Mouse (Mus musculus) hindbrain, embryonic 11.5 days (tissue): Measurements from ENCODE around the gene Sox5. TPM values are rescaled to one million over a fixed set of nuclear protein-coding genes. Genes with fewer than 3 reads are reported as not detected.

Experiments
- ATAC-seq: fragments of 200-750 bp; cut with Nextera tagmentation; 2 replicates; pipeline ENCODE4 v1.8.0; 2017; ENCODE audit warnings: mild to moderate bottlenecking, moderate TSS enrichment, moderate library complexity; ENCODE audit not compliant: low FRiP score
- DNase-seq: peaks from one replicate; pipeline ENCODE4 v3.0.0-alpha.2; 2015; ENCODE audit warnings: low spot score
- H3K27ac ChIP-seq: fragments of 300-500 bp; sonication (generic); 2 replicates; pipeline ENCODE4 v1.5.1; 2014; ENCODE audit warnings: mild to moderate bottlenecking, low read depth, low read length
- H3K27me3 ChIP-seq: fragments of 300-500 bp; sonication (generic); 2 replicates; pipeline ENCODE4 v1.6.1; 2014; ENCODE audit warnings: mild to moderate bottlenecking, low read length, moderate library complexity, mixed read lengths; ENCODE audit not compliant: control insufficient read depth, insufficient read depth
- H3K36me3 ChIP-seq: fragments of 300-500 bp; sonication (generic); 2 replicates; pipeline ENCODE4 v1.6.1; 2014; ENCODE audit warnings: mild to moderate bottlenecking, low read length, moderate library complexity, mixed read lengths; ENCODE audit not compliant: control insufficient read depth, insufficient read depth
- H3K4me1 ChIP-seq: fragments of 300-500 bp; sonication (generic); replicated peaks from 2 replicates; pipeline ENCODE4 v1.6.1; 2014; ENCODE audit warnings: low read length, mixed read lengths; ENCODE audit not compliant: control insufficient read depth, insufficient read depth
- H3K4me2 ChIP-seq: fragments of 300-500 bp; sonication (generic); replicated peaks from 2 replicates; pipeline ENCODE4 v1.6.1; 2014; ENCODE audit warnings: mild to moderate bottlenecking, low read depth, low read length
- H3K4me3 ChIP-seq: fragments of 300-500 bp; sonication (generic); 2 replicates; pipeline ENCODE4 v1.5.1; 2014; ENCODE audit warnings: low read depth, low read length
- H3K9ac ChIP-seq: fragments of 300-500 bp; sonication (generic); 2 replicates; pipeline ENCODE4 v1.6.1; 2014; ENCODE audit warnings: low read depth, low read length
- H3K9me3 ChIP-seq: fragments of 300-500 bp; sonication (generic); 2 replicates; pipeline ENCODE4 v1.6.1; 2016; ENCODE audit warnings: low read length; ENCODE audit not compliant: control insufficient read depth
- WGBS: fragments of 180-500 bp; shearing (Covaris S2); extraction: QIAGEN DNeasy Blood & Tissue Kit; methylation state at CpG from one replicate; pipeline ENCODE4 v1.1.7; 2014; 5-methylcytosine and 5-hydroxymethylcytosine counted together
- polyA plus RNA-seq: library from polyadenylated mRNA; unstranded; fragments of >200 nt; fragmentation: Nextera tagmentation; extraction: Ambion mirVana; gene quantifications from 2 replicates; pipeline ENCODE4 v1.2.1, GENCODE M21; 2014

Gene Sox5
- polyA plus RNA-seq, 1 experiment from 2014 or later = 35.0 TPM

DNA sequence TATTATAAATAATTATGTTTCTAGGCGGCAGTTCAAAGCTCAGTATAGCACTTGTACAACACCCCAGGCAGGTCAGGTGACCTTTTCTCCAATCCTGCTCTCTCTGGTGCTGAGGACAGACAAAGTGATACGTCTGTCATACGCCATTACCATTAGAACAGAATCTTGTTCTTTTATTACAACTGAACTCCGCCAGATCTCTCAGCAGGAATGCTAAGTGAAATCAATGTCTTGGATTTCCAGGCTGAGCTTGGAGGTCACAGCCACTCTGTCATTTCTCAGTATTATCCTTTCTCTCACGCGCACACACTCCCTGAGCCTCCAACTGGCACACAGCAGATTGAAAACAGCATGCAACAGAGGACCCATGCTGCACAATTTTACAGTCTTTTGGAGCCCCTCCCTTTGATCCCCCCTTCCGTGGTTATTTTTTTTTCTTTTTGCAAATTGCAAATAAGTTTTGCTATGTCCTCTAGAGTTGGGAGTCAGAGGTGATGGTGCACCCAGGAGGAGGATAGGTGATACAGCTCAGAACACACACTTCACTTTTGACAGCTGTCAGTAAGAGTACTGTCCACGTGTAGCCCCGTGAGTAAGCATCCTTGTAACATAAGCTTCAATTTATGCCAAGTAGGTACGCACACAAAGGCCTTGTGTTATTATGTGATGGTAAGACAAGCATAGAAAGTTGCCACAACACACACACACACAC is 877.6 kb downstream of the Sox5 start:
- 0 out of 2 replicates have a peak overlapping the region, but pooled peaks have one; percentile 33 for H3K27ac ChIP-seq
- DNase-seq (peak; percentile 40), ATAC-seq (peak; percentile 72)
- no peak overlapping the region for H3K9ac ChIP-seq
- no peaks in the 10 kb centered on the region for H3K36me3 ChIP-seq
- H3K4me3 ChIP-seq = no peak overlapping the region
- H3K27me3 ChIP-seq = no peaks in the 10 kb centered on the region
- WGBS = 33% methylated on average over 10 of the region's 10 CpGs
- H3K4me1 ChIP-seq = no peaks in the 10 kb centered on the region
- H3K9me3 ChIP-seq = no peaks in the 10 kb centered on the region
- H3K4me2 ChIP-seq = no peak overlapping the region

DNA sequence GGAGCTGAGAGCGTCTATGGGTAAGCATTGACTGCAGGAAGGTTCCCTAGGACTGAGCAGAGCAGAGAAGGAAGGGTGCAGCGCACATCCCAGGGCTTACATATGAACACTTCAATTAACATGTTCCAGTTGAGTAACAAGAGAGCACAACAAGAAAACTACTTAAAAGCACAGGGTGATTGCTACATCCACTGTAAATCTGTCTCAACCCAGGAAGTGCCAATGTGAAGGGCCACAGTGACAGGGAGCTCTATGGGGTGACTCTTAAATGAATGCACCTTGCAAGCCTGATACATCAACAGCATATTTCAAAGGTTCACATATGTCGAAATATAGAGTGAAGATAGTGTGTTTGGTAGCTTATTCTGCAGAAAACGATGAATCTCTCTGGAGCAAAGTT is 880.9 kb downstream of the Sox5 start:
- H3K9ac ChIP-seq = no peak overlapping the region
- no peak for DNase-seq
- H3K4me3 ChIP-seq = no peak overlapping the region
- WGBS = 92% methylated on average over 4 of the region's 4 CpGs
- H3K4me2 ChIP-seq = no peak overlapping the region
- H3K27me3 ChIP-seq = no peaks in the 10 kb centered on the region
- no peak overlapping the region for H3K27ac ChIP-seq
- H3K9me3 ChIP-seq = no peaks in the 10 kb centered on the region
- no peaks in the 10 kb centered on the region for H3K36me3 ChIP-seq
- no peaks in the 10 kb centered on the region for H3K4me1 ChIP-seq
- ATAC-seq = no peak

DNA sequence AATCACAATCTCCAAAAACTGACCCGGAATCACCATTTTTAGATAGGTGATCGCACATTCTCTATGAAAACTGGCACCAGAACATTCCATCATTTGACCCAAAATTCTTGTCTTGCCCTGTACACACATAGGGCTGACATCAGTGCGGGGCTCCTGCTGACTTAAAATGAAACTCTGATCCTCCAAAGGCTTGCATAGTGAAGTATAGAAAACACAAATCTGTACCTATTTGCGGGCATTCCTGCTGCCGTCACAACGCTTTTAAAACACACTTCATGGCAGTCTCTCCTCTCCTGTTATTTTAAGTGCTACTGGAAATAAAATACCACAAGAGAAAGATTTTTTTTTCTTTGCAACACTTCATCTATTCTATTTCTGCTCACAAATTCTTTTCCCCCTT is 886.7 kb downstream of the Sox5 start:
- WGBS = 79% methylated on average over 6 of the region's 6 CpGs
- H3K4me1 ChIP-seq = no peaks in the 10 kb centered on the region

DNA sequence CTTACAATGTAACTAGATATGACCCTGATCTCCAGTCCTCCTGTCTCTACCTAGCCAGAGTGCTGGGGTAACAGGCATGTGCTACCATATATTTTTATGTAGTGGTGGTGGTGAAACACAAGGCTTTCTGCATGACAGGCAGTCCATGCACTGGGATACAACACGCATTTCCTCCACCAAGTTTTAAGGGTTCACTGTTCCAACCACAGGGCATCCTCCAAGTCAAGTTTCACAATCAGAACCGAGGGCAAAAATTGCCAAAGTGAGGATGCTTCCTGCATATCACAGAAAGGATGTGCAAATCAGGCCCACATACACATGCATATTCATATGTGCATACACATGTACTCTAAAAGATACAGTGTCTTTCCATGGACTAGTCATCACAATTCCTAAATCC is 888.9 kb downstream of the Sox5 start:
- no peak overlapping the region for H3K4me3 ChIP-seq
- no peaks in the 10 kb centered on the region for H3K4me1 ChIP-seq
- H3K27me3 ChIP-seq = no peaks in the 10 kb centered on the region
- DNase-seq = no peak
- 96% methylated on average over 2 of the region's 2 CpGs for WGBS
- H3K4me2 ChIP-seq = no peak overlapping the region
- no peaks in the 10 kb centered on the region for H3K9me3 ChIP-seq
- no peak overlapping the region for H3K27ac ChIP-seq
- no peaks in the 10 kb centered on the region for H3K36me3 ChIP-seq
- no peak overlapping the region for H3K9ac ChIP-seq
- ATAC-seq = no peak

More for the DNA sequence above, 886.7 kb downstream of the Sox5 start:
- Histone ChIP-seq H3K27ac (no peak overlapping the region), H3K4me2 (no peak overlapping the region), H3K9me3 (no peaks in the 10 kb centered on the region), H3K4me3 (no peak overlapping the region), H3K27me3 (no peaks in the 10 kb centered on the region), H3K9ac (no peak overlapping the region), H3K36me3 (no peaks in the 10 kb centered on the region)
- DNase-seq (no peak), ATAC-seq (no peak)

DNA sequence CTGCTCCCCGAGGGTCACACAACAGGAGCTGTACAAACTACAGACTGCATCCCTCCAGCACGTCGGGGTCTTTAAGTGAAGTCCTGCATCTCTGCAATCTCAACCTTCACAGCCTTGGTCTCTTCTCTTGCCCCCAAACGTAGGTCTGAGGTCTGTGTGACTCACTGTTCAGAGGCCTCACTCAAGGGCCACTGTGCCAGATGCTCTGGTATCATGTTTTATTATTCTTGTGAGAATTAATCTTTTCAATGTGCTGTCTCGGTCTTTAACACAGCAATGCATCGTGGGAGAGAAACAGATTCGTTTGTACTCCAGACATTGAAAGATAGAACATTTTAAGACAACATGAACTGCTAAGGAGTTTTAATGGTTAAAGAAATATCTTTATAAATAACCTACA is 893.2 kb downstream of the Sox5 start:
- Histone ChIP-seq H3K27me3 (no peaks in the 10 kb centered on the region), H3K4me1 (no peaks in the 10 kb centered on the region), H3K36me3 (no peaks in the 10 kb centered on the region), H3K9me3 (no peaks in the 10 kb centered on the region), H3K4me2 (no peak overlapping the region), H3K27ac (no peak overlapping the region), H3K4me3 (no peak overlapping the region), H3K9ac (no peak overlapping the region)
- ATAC-seq = no peak
- WGBS = 67% methylated on average over 7 of the region's 7 CpGs
- DNase-seq = no peak

DNA sequence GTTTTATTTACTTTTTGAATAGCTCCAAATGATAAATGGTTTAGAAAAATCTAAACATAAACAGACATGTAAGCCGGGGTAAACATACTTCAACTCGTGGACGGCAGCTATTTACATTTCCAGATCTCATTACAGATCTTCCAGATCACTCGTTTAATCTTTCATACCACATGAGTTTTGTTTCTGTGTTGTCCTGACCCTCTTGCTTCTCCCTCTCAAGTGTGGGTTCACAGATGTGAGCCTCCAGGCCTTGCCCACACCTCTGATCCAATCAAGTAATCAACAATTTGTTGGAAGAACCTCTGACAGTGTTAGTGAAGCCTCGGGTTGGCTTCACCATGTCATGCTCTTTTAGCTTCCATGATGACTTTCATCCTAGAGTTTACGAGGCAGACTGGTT is 903.3 kb downstream of the Sox5 start:
- WGBS = 94% methylated on average over 6 of the region's 6 CpGs
- DNase-seq (no peak), ATAC-seq (no peak)
- Histone ChIP-seq H3K27ac (no peak overlapping the region), H3K27me3 (no peaks in the 10 kb centered on the region), H3K4me1 (no peaks in the 10 kb centered on the region), H3K4me2 (no peak overlapping the region), H3K9ac (no peak overlapping the region), H3K36me3 (no peaks in the 10 kb centered on the region), H3K9me3 (no peaks in the 10 kb centered on the region), H3K4me3 (no peak overlapping the region)

DNA sequence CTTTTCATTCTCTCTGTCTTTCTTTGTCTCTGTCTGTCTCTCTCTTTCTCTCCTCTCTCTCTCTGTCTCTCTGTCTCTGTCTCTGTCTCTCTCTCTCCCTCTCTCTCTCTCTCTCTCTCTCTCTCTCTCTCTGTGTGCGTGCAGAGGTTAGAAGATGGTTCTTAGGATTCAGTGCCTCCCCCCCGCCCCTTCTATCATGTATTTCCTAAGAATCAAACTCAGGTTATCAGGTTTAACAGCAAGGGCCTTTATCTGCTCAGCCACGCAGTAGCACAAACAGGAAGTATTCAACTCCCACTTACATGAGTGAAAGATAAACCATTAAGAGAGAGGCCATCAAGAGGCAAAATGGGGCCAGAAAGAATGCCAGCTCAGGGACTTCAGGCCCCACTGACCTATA is 913.0 kb downstream of the Sox5 start:
- no peak for DNase-seq
- no peaks in the 10 kb centered on the region for H3K9me3 ChIP-seq
- WGBS = 84% methylated on average over 3 of the region's 3 CpGs
- no peak overlapping the region for H3K9ac ChIP-seq
- no peaks in the 10 kb centered on the region for H3K36me3 ChIP-seq
- H3K4me1 ChIP-seq = no peaks in the 10 kb centered on the region
- no peak for ATAC-seq
- no peak overlapping the region for H3K4me2 ChIP-seq
- H3K4me3 ChIP-seq = no peak overlapping the region
- no peak overlapping the region for H3K27ac ChIP-seq
- H3K27me3 ChIP-seq = no peaks in the 10 kb centered on the region

DNA sequence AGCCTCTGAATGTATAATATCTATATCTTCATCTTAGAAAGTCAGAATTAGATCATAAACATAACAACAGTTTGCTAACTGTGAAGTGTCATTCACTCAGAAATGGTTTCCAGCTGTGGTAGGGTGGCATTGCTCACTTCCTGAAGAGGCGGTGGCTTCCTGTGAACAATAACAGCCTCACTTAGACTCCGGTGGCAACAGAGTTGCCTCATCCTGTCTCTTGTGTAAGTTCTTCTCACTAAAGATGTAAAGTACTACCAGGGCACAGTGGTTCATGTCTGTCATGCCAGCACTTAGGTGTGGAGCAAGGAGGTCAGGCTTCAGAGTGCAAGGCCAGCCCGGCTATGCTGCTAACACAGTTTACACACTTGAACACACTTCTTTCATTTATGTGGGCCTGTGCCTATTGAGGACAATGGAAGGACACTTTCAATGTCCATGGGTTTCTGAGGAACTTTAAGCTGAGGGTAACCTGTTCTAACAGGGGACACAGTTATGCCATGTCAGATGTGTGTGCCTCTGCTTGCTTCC is 913.6 kb downstream of the Sox5 start:
- no peaks in the 10 kb centered on the region for H3K4me1 ChIP-seq
- no peak overlapping the region for H3K27ac ChIP-seq
- no peak overlapping the region for H3K9ac ChIP-seq
- no peaks in the 10 kb centered on the region for H3K27me3 ChIP-seq
- no peak overlapping the region for H3K4me2 ChIP-seq
- no peaks in the 10 kb centered on the region for H3K36me3 ChIP-seq
- no peak overlapping the region for H3K4me3 ChIP-seq
- 82% methylated on average over 3 of the region's 3 CpGs for WGBS
- no peak for DNase-seq
- no peaks in the 10 kb centered on the region for H3K9me3 ChIP-seq
- no peak for ATAC-seq

DNA sequence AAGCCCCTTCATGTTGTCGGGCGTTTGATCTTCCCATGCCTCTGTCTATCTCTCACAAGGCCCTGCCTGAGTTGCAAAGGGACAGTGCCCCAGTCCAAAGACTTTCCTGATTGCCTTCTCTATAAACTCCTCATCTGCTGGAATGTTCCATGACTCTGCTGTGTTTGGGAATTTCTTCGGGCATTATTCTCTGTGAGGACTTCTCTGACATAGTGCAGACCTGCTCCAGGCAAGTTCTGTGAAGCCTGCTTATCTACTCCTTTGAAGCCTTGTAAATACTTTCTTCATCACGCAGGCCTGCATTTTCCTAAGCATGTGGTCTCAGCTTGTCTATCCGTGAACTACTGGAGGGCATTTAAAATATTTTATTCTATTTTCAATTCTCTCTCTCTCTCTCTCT is 914.7 kb downstream of the Sox5 start:
- no peak overlapping the region for H3K27ac ChIP-seq
- no peak overlapping the region for H3K9ac ChIP-seq
- 78% methylated on average over 5 of the region's 5 CpGs for WGBS
- no peaks in the 10 kb centered on the region for H3K9me3 ChIP-seq
- no peak for ATAC-seq
- no peak for DNase-seq
- H3K4me3 ChIP-seq = no peak overlapping the region
- H3K4me1 ChIP-seq = no peaks in the 10 kb centered on the region; the same call in 1 of the 2 replicates
- H3K27me3 ChIP-seq = no peaks in the 10 kb centered on the region
- no peaks in the 10 kb centered on the region for H3K36me3 ChIP-seq
- no peak overlapping the region for H3K4me2 ChIP-seq
